Mouse (Mus musculus): ENCODE data around the gene Slc28a1.

GRCm38 (mm10) chr7:81154960-81155359, 40.4 kb downstream of the Slc28a1 start:
- TF ChIP-seq CTCF (conservative IDR thresholded peaks at IDR 0.05; ENCODE audit: low read length) (peak; percentile 98), POU5F1 (IDR thresholded peaks at IDR 0.05; ENCODE audit: borderline replicate concordance, low read length) (no peak), NANOG (IDR thresholded peaks at IDR 0.05; ENCODE audit: borderline replicate concordance, low read length) (no peak)

Measured in E14TG2a.4 (cell line).